Mouse (Mus musculus) ES-E14 (cell line): ENCODE data around the gene Slc16a5. TPM values are rescaled to one million over a fixed set of nuclear protein-coding genes. Genes with fewer than 3 reads are reported as not detected.
"Not testable (repeated sequence)": the region's sequence is repeated elsewhere in the genome, so short reads cannot be mapped to it uniquely, and the experiment has no call there.

Source experiments
- DNase-seq: peaks from one replicate; pipeline ENCODE4 v3.0.0-alpha.2; 2013; ENCODE audit warnings: low read depth, low spot score
- H3K27ac ChIP-seq: 2 replicates; pipeline ENCODE4 v1.5.1; 2012; ENCODE audit warnings: low read depth, mild to moderate bottlenecking, low read length, moderate library complexity, mixed read lengths; ENCODE audit not compliant: poor library complexity, insufficient read depth, severe bottlenecking
- H3K36me3 ChIP-seq: 2 replicates; pipeline ENCODE4 v1.6.1; 2012; ENCODE audit warnings: mild to moderate bottlenecking, low read length, moderate library complexity, mixed read lengths; ENCODE audit not compliant: control insufficient read depth, poor library complexity, insufficient read depth, severe bottlenecking
- H3K4me1 ChIP-seq, 2 experiments: fragments of 150-350 bp in 1 of 2; sonication (generic) in 1 of 2; 2 replicates each; pipeline ENCODE4 v1.6.1; 2012; ENCODE audit warnings: low read length in 2 of 2, mild to moderate bottlenecking in 1 of 2, mixed read lengths in 1 of 2; ENCODE audit not compliant: control insufficient read depth in 2 of 2, insufficient read depth in 2 of 2, poor library complexity in 1 of 2
- H3K4me3 ChIP-seq, 2 experiments: fragments of 150-350 bp in 1 of 2; sonication (generic) in 1 of 2; 2 replicates each; pipeline ENCODE4 v1.5.1; 2012; ENCODE audit warnings: low read length in 2 of 2, low read depth in 1 of 2, mild to moderate bottlenecking in 1 of 2, mixed read lengths in 1 of 2; ENCODE audit not compliant: insufficient read depth in 1 of 2, poor library complexity in 1 of 2, severe bottlenecking in 1 of 2
- H3K9ac ChIP-seq: 2 replicates; pipeline ENCODE4 v1.6.1; 2012; ENCODE audit warnings: low read depth, mild to moderate bottlenecking, low read length, mixed read lengths; ENCODE audit not compliant: poor library complexity, insufficient read depth, severe bottlenecking
- H3K9me3 ChIP-seq: fragments of 150-350 bp; sonication (generic); 2 replicates; pipeline ENCODE4 v1.6.1; 2012; ENCODE audit warnings: low read depth, mild to moderate bottlenecking, low read length; ENCODE audit not compliant: control insufficient read depth, insufficient read depth
- CHD2 ChIP-seq: IDR thresholded peaks from 2 replicates; pipeline ENCODE4 v1.6.1; 2014; ENCODE audit warnings: mild to moderate bottlenecking, low read depth, low read length, inconsistent platforms
- HCFC1 ChIP-seq: IDR thresholded peaks from 2 replicates; pipeline ENCODE4 v1.6.1; 2012; ENCODE audit warnings: low read length, inconsistent platforms, borderline replicate concordance; ENCODE audit not compliant: insufficient read depth
- MAFK ChIP-seq: IDR thresholded peaks from 2 replicates; pipeline ENCODE4 v1.6.1; 2014; ENCODE audit warnings: mild to moderate bottlenecking, low read depth, low read length, inconsistent platforms; ENCODE audit not compliant: insufficient read depth
- ZC3H11A ChIP-seq: IDR thresholded peaks from 2 replicates; pipeline ENCODE4 v1.6.1; 2012; ENCODE audit warnings: low read depth, mild to moderate bottlenecking, inconsistent platforms, low read length, borderline replicate concordance
- ZNF384 ChIP-seq: IDR thresholded peaks from 2 replicates; pipeline ENCODE4 v1.6.1; 2012; ENCODE audit warnings: low read depth, low read length, inconsistent platforms
- in situ Hi-C, 2 experiments: fragments of 600-800 bp; cut with MboI; formaldehyde crosslinking; loops; one replicate each; pipeline ENCODE4 v1.15.1; 2025; ENCODE audit warnings: low sequenced_read_pairs in 2 of 2, inconsistent platforms in 1 of 2; ENCODE audit not compliant: unreplicated experiment in 2 of 2
- total RNA-seq: library from RNA; depleted of rRNA; stranded (reverse); fragments of 300-350 nt; gene quantifications from 2 replicates; pipeline ENCODE4 v1.2.3, GENCODE M21; 2012

Slc16a5 gene
- total RNA-seq, 1 experiment = 1.6 TPM

DNA sequence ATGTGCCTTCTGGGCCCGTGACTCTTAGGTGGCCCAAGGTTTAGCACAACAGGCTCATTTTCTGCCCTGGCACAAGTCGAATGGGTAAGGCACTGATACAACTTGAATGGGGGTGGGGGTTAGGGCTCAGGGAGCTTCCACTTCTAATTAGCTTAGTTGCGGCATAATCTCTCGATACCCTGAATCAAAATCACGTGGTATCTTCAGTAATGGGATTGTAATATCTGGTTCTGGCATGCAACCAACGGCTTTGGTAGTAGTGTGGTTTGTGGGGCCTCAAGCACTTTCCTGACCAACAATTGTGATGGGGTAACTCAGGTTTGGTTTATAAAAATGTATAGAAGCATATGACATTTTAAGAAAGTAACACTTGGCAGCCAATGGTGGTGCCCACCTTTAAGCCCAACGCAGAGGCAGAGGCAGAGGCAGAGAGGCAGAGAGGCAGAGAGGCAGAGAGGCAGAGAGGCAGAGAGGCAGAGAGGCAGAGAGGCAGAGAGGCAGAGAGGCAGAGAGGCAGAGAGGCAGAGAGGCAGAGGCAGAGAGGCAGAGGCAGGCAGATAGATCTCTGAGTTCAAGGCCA is 9.9 kb upstream of the Slc16a5 start:
- TF ChIP-seq ZNF384 = no peak
- no peak for TF ChIP-seq HCFC1
- TF ChIP-seq MAFK = no peak
- no peak for TF ChIP-seq ZC3H11A
- no peak for TF ChIP-seq CHD2
- in situ Hi-C loops = no loop called here

DNA sequence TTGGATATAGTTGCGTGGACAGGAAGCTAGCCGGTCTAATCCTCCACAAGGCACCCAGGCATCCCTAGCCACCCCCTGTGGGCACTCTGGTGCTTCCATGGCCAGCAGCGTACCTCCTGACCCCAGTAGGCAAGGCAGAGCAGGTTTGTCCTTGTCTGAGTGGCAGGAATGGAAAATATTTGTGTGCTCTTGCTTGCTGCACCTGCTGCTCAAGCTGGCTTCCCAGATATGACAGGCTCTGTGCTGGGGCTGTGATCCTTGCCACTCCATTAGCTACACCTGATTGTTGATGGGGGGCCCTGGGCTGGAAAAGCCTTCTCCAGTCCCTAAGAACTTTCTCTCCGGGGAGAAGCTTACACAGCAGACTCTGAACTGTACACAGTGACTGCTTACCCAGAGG is 9.0 kb upstream of the Slc16a5 start:
- no peak for TF ChIP-seq ZC3H11A
- no peak for TF ChIP-seq CHD2
- no peak for TF ChIP-seq HCFC1
- no peak for TF ChIP-seq MAFK
- no peak for TF ChIP-seq ZNF384
- DNase-seq = no peak

More for the DNA sequence above, 9.9 kb upstream of the Slc16a5 start:
- H3K4me3 ChIP-seq = no peak overlapping the region
- H3K9me3 ChIP-seq = no peaks in the 10 kb centered on the region
- H3K36me3 ChIP-seq = no peaks in the 10 kb centered on the region
- DNase-seq = no peak
- H3K27ac ChIP-seq = no peak overlapping the region
- no peak overlapping the region for H3K9ac ChIP-seq
- H3K4me1 ChIP-seq = peaks cover 2 to 7% of the 10 kb centered on the region in 2 experiments; a peak in 1 of 4 replicates

GRCm38 (mm10) chr11:115454822-115455221 is 7.5 kb upstream of the Slc16a5 start:
- H3K9me3 ChIP-seq, H3K9ac ChIP-seq, H3K36me3 ChIP-seq, H3K4me3 ChIP-seq, H3K4me1 ChIP-seq, in situ Hi-C loops, DNase-seq, H3K27ac ChIP-seq: not testable (repeated sequence)
- 0 out of 2 replicates have a peak, but pooled peaks have one; percentile 7 for TF ChIP-seq ZNF384

More for the DNA sequence above, 9.0 kb upstream of the Slc16a5 start:
- Histone ChIP-seq H3K4me3 (no peak overlapping the region), H3K27ac (no peak overlapping the region), H3K9me3 (no peaks in the 10 kb centered on the region), H3K36me3 (no peaks in the 10 kb centered on the region), H3K9ac (no peak overlapping the region), H3K4me1 (peaks cover 2 to 7% of the 10 kb centered on the region in 2 experiments; a peak in 1 of 4 replicates)
- in situ Hi-C loops = no loop called here

DNA sequence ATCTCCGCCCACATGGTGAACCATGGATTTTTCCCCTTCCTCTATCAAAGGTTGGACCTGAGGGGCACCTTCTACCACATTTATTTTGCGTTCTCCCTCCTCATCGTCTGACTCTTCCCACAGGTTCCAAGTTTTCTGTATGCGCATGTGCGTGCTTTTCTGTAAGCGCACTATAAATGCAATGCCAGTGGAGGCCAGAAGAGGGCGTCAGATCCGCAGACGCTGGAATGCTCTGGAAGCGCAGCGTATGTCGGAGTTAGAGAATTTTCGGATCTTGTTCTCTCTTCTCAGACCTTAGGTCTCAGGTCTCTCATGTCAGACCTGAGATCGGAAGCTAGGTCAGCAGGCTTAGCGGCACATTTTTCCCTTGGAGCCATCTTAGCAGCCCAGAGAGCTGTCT is 6.7 kb upstream of the Slc16a5 start:
- H3K27ac ChIP-seq = no peak overlapping the region
- H3K4me3 ChIP-seq = no peak overlapping the region
- H3K9ac ChIP-seq = no peak overlapping the region
- H3K9me3 ChIP-seq = no peaks in the 10 kb centered on the region
- H3K4me1 ChIP-seq = peaks cover 2 to 7% of the 10 kb centered on the region in 2 experiments; a peak in 1 of 4 replicates
- no peak for TF ChIP-seq ZNF384
- TF ChIP-seq CHD2 = no peak
- TF ChIP-seq ZC3H11A = no peak
- TF ChIP-seq MAFK = no peak
- TF ChIP-seq HCFC1 = no peak
- no peaks in the 10 kb centered on the region for H3K36me3 ChIP-seq
- in situ Hi-C loops = no loop called here
- DNase-seq = peak; percentile 59

DNA sequence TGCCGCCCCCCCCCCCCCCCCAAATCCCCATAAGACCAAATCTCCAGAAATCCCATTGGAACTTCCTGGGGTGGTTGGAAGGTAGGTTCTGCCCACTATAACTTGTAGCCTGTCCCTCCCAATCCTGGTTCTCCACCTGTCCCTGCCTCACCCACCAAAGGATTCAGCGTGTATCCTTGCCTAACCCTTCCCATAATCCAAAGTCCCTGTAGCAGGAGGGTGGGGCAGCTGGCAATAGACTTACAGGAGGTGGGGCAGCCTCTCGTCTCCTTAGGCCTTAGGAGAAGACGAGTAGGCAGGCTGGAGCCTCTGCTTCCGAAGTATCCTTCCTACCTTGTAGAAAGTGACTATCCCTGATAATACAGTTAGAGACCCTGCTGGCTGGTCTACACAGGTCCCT is 6.1 kb upstream of the Slc16a5 start:
- Histone ChIP-seq H3K9ac (no peak overlapping the region), H3K4me1 (peaks cover 2 to 7% of the 10 kb centered on the region in 2 experiments; a peak in 1 of 4 replicates), H3K36me3 (no peaks in the 10 kb centered on the region), H3K9me3 (no peaks in the 10 kb centered on the region), H3K4me3 (no peak overlapping the region), H3K27ac (no peak overlapping the region)
- in situ Hi-C loops = no loop called here
- no peak for TF ChIP-seq ZNF384
- TF ChIP-seq CHD2 = no peak
- no peak for TF ChIP-seq MAFK
- no peak for TF ChIP-seq ZC3H11A
- no peak for TF ChIP-seq HCFC1
- DNase-seq = no peak
